Mouse (Mus musculus) E14TG2a.4 (cell line): ENCODE measurements at regions not wholly inside any gene's neighbourhood (a gene's known extent, or its start where the extent isn't known, plus 50 kb on each side); places are given as distances from the start of the nearest gene placed in this dataset.

ENCODE experiments used
- H3K27me3 ChIP-seq: 2 replicates; pipeline ENCODE4 v1.6.1; 2014; ENCODE audit warnings: low read length, control low read depth; ENCODE audit not compliant: insufficient read depth
- H3K36me3 ChIP-seq: 2 replicates; pipeline ENCODE4 v1.6.1; 2014; ENCODE audit warnings: low read length, control low read depth; ENCODE audit not compliant: insufficient read depth
- H3K4me1 ChIP-seq: replicated peaks from 2 replicates; pipeline ENCODE4 v1.6.1; 2014; ENCODE audit warnings: low read depth, low read length, control low read depth
- H3K4me3 ChIP-seq: replicated peaks from 2 replicates; pipeline ENCODE4 v1.5.1; 2014; ENCODE audit warnings: mild to moderate bottlenecking, low read length
- H3K9me3 ChIP-seq: 2 replicates; pipeline ENCODE4 v1.6.1; 2014; ENCODE audit warnings: low read length, control low read depth
- CTCF ChIP-seq: conservative IDR thresholded peaks from 2 replicates; pipeline ENCODE4 v1.5.1; 2014; ENCODE audit warnings: low read length
- NANOG ChIP-seq: IDR thresholded peaks from 2 replicates; pipeline ENCODE4 v1.6.1; 2014; ENCODE audit warnings: borderline replicate concordance, low read length, mixed read lengths
- POU5F1 ChIP-seq: IDR thresholded peaks from 2 replicates; pipeline ENCODE4 v1.6.1; 2014; ENCODE audit warnings: low read length, borderline replicate concordance

- no peaks in the 10 kb centered on the region for H3K27me3 ChIP-seq
- TF ChIP-seq NANOG (no peak), CTCF (no peak), POU5F1 (no peak)
Measured at GRCm38 (mm10) chrX:146428506-146428905, 533.8 kb upstream of the Htr2c start.

GRCm38 (mm10) chrX:146459891-146460290 lies 502.4 kb upstream of the Htr2c start:
- Histone ChIP-seq H3K36me3 (no peaks in the 10 kb centered on the region), H3K4me1 (no peaks in the 10 kb centered on the region), H3K4me3 (no peak overlapping the region), H3K27me3 (no peaks in the 10 kb centered on the region), H3K9me3 (no peaks in the 10 kb centered on the region)
- TF ChIP-seq CTCF, result no peak
- TF ChIP-seq POU5F1, result no peak

More at GRCm38 (mm10) chrX:146428506-146428905, 533.8 kb upstream of the Htr2c start:
- Histone ChIP-seq H3K4me3 (no peak overlapping the region), H3K9me3 (peaks cover 3% of the 10 kb centered on the region; the same call in 1 of the 2 replicates), H3K4me1 (no peaks in the 10 kb centered on the region), H3K36me3 (no peaks in the 10 kb centered on the region)

DNA sequence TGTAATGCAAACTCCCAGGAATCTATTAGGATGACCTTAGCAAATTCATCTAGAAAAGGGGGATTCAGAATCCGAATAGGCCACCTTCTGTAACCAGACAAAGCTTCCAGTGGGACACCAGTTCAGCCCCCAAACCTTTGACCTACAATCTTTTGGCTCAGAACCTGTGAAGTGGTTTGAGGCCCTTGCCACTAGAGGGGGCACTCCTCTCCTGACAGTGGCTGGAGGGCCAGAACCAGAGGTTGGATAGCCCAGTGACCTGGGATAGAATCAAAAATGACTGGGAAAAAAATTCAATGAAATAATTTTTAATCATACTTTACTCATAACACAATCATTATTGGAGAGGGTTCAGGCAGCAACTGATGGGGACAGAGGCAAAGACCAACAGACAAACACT lies 484.7 kb upstream of the Htr2c start:
- no peak for TF ChIP-seq POU5F1
- TF ChIP-seq NANOG, result no peak
- TF ChIP-seq CTCF, result peak; percentile 26
- Histone ChIP-seq H3K36me3 (no peaks in the 10 kb centered on the region), H3K4me1 (no peaks in the 10 kb centered on the region), H3K4me3 (no peak overlapping the region), H3K9me3 (no peaks in the 10 kb centered on the region), H3K27me3 (no peaks in the 10 kb centered on the region)

- TF ChIP-seq POU5F1, result no peak
- TF ChIP-seq CTCF, result no peak
- TF ChIP-seq NANOG, result no peak
- no peaks in the 10 kb centered on the region for H3K9me3 ChIP-seq
- no peaks in the 10 kb centered on the region for H3K4me1 ChIP-seq
- H3K27me3 ChIP-seq, result no peaks in the 10 kb centered on the region
- H3K4me3 ChIP-seq, result no peak overlapping the region
- H3K36me3 ChIP-seq, result no peaks in the 10 kb centered on the region
Measured at GRCm38 (mm10) chrX:146512492-146512891, 449.8 kb upstream of the Htr2c start.

DNA sequence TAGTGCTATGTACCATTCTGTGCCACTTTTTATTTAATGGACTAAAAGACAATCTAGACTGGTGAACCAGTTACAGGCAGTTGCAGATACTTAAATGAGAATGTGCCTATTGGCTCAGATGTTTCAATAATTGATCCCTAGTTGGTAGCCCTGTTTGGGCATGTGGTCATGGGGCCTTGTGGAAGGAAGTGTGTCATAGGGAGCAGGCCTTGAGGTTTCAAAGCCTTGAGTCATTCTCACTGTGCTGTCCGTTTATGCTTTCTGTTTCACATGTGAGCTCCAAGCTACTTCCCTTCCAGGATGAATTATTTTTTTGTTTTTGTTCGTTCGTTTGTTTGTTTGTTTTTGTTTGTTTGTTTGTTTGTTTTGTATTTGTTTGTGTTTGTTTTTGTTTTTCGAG lies 449.1 kb upstream of the Htr2c start:
- Histone ChIP-seq H3K9me3 (no peaks in the 10 kb centered on the region), H3K4me3 (no peak overlapping the region), H3K36me3 (no peaks in the 10 kb centered on the region), H3K4me1 (no peaks in the 10 kb centered on the region), H3K27me3 (no peaks in the 10 kb centered on the region)
- TF ChIP-seq POU5F1 (no peak), NANOG (no peak), CTCF (no peak)

- no peaks in the 10 kb centered on the region for H3K36me3 ChIP-seq
- no peak overlapping the region for H3K4me3 ChIP-seq
Measured at GRCm38 (mm10) chrX:146528775-146529174, 433.5 kb upstream of the Htr2c start.

GRCm38 (mm10) chrX:146537811-146538210 lies 424.5 kb upstream of the Htr2c start:
- no peaks in the 10 kb centered on the region for H3K4me1 ChIP-seq
- H3K4me3 ChIP-seq, result no peak overlapping the region
- H3K36me3 ChIP-seq, result no peaks in the 10 kb centered on the region
- H3K27me3 ChIP-seq, result no peaks in the 10 kb centered on the region
- H3K9me3 ChIP-seq, result no peaks in the 10 kb centered on the region
- TF ChIP-seq NANOG (no peak), CTCF (no peak), POU5F1 (no peak)

More at GRCm38 (mm10) chrX:146528775-146529174, 433.5 kb upstream of the Htr2c start:
- no peaks in the 10 kb centered on the region for H3K9me3 ChIP-seq
- H3K4me1 ChIP-seq, result no peaks in the 10 kb centered on the region
- TF ChIP-seq NANOG, result no peak
- TF ChIP-seq CTCF, result no peak
- no peak for TF ChIP-seq POU5F1
- H3K27me3 ChIP-seq, result no peaks in the 10 kb centered on the region

DNA sequence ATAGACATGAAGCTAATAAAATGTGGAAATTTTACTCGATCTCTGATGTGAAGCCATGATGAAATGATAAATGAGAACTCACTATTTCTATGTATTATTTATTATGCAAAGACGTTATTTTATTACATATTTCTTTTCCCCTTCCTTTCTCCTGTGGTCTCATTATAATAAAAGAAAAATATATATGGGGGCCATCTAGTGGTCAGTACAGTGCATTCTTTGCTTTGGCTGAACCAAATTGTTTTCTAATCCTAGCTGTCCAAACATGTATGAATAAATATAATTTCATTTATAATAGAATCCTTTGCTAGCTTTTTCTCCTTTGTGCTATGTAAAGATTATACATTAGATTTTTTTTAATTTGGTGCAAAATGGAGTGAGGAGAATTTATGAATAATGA lies 403.7 kb upstream of the Htr2c start:
- H3K9me3 ChIP-seq, result no peaks in the 10 kb centered on the region
- no peak for TF ChIP-seq CTCF
- no peak for TF ChIP-seq NANOG
- no peak for TF ChIP-seq POU5F1
- H3K27me3 ChIP-seq, result no peaks in the 10 kb centered on the region
- no peaks in the 10 kb centered on the region for H3K4me1 ChIP-seq
- H3K36me3 ChIP-seq, result no peaks in the 10 kb centered on the region
- no peak overlapping the region for H3K4me3 ChIP-seq
